Mouse (Mus musculus): ENCODE results near the gene Myh11.

DNA sequence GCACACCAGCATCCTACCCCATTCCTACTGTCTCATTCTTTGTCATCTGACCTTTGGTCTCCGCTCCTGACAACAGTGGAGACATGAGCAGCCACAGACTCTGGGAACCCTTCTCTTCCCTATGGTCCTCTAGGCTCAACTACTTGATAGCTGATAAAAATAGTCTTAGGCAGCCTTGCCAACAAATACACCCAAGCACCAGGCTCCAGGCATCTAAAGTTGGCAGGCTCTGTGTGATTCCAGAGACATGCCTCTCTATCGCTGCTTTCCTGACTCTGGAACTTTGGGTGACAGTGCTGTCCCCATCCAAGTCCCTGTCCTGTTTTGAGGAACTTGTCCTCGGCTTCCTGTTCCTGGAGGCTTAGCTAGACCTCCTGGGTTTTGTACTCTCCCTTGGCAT, 37.6 kb downstream of the Myh11 start:
- TF ChIP-seq CTCF (IDR thresholded peaks at IDR 0.05; ENCODE audit: borderline replicate concordance, insufficient read depth, low read length) (no peak), POLR2A (IDR thresholded peaks at IDR 0.05; ENCODE audit: low read depth, low read length) (no peak)

Data from embryonic fibroblast, embryonic 13.5 days (primary cell).